Mouse (Mus musculus) liver, postnatal 0 days (tissue): ENCODE measurements around the gene Nectin1. TPM values are rescaled to one million over a fixed set of nuclear protein-coding genes. Genes with fewer than 3 reads are reported as not detected.

Experiments used
- ATAC-seq: fragments of 200-750 bp; cut with Nextera tagmentation; 2 replicates; pipeline ENCODE4 v1.8.0; 2017; ENCODE audit warnings: mild to moderate bottlenecking, moderate library complexity
- DNase-seq: peaks from one replicate; pipeline ENCODE4 v3.0.0-alpha.2; 2016
- H3K27ac ChIP-seq: fragments of 300-500 bp; sonication (generic); 2 replicates; pipeline ENCODE4 v1.5.1; 2014; ENCODE audit warnings: antibody characterized with exemption, moderate library complexity, mild to moderate bottlenecking, low read depth
- H3K27me3 ChIP-seq: fragments of 300-500 bp; sonication (generic); 2 replicates; pipeline ENCODE4 v1.6.1; 2014; ENCODE audit warnings: low read length, control low read depth, mixed read lengths; ENCODE audit not compliant: insufficient read depth
- H3K36me3 ChIP-seq: fragments of 300-500 bp; sonication (generic); replicated peaks from 2 replicates; pipeline ENCODE4 v1.6.1; 2014; ENCODE audit warnings: mild to moderate bottlenecking, control low read depth, low read length, moderate library complexity, mixed read lengths; ENCODE audit not compliant: insufficient read depth
- H3K4me1 ChIP-seq: fragments of 300-500 bp; sonication (generic); 2 replicates; pipeline ENCODE4 v1.6.1; 2014; ENCODE audit warnings: antibody characterized with exemption, mild to moderate bottlenecking, control low read depth; ENCODE audit not compliant: insufficient read depth
- H3K4me2 ChIP-seq: fragments of 300-500 bp; sonication (generic); 2 replicates; pipeline ENCODE4 v1.6.1; 2014; ENCODE audit warnings: low read depth, mild to moderate bottlenecking, low read length, moderate library complexity, mixed read lengths
- H3K4me3 ChIP-seq: fragments of 300-500 bp; sonication (generic); 2 replicates; pipeline ENCODE4 v1.5.1; 2014; ENCODE audit warnings: low read depth, low read length
- H3K9ac ChIP-seq: fragments of 300-500 bp; sonication (generic); replicated peaks from 2 replicates; pipeline ENCODE4 v1.6.1; 2014; ENCODE audit warnings: mild to moderate bottlenecking, moderate library complexity
- H3K9me3 ChIP-seq: fragments of 300-500 bp; sonication (generic); 2 replicates; pipeline ENCODE4 v1.6.1; 2016; ENCODE audit warnings: mild to moderate bottlenecking, control low read depth, low read length, mixed read lengths
- CTCF ChIP-seq: sonication (generic); IDR thresholded peaks from 2 replicates; pipeline ENCODE4 v1.5.1; 2016; ENCODE audit warnings: antibody characterized with exemption, low read depth
- EP300 ChIP-seq: IDR thresholded peaks from 2 replicates; pipeline ENCODE4 v1.6.1; 2016; ENCODE audit warnings: antibody characterized with exemption, low read depth, mild to moderate bottlenecking
- WGBS: fragments of 180-500 bp; shearing (Covaris S2); extraction: QIAGEN DNeasy Blood & Tissue Kit; methylation state at CpG from one replicate; pipeline ENCODE4 v1.1.7; 2014; ENCODE audit not compliant: insufficient replicate concordance; 5-methylcytosine and 5-hydroxymethylcytosine counted together
- polyA plus RNA-seq: library from polyadenylated mRNA; unstranded; fragments of >200 nt; fragmentation: Nextera tagmentation; extraction: Ambion mirVana; gene quantifications from 2 replicates; pipeline ENCODE4 v1.2.1, GENCODE M21; 2015

Nectin1 gene
- polyA plus RNA-seq, 1 experiment from 2014 or later: 4.0 TPM

- ATAC-seq (no peak), DNase-seq (no peak)
- TF ChIP-seq EP300: no peak
- TF ChIP-seq CTCF: no peak
- Histone ChIP-seq H3K36me3 (no peaks in the 10 kb centered on the region), H3K27ac (no peak overlapping the region), H3K9me3 (no peaks in the 10 kb centered on the region), H3K9ac (no peak overlapping the region), H3K4me2 (no peak overlapping the region), H3K4me1 (no peaks in the 10 kb centered on the region), H3K4me3 (no peak overlapping the region), H3K27me3 (no peaks in the 10 kb centered on the region)
- 60% methylated on average over 4 of the region's 4 CpGs for WGBS
Observed at GRCm38 (mm10) chr9:43707571-43707970, 36.2 kb upstream of the Nectin1 start.

- no peak overlapping the region for H3K4me2 ChIP-seq
- H3K4me3 ChIP-seq: no peak overlapping the region
- no peak overlapping the region for H3K9ac ChIP-seq
- DNase-seq (no peak), ATAC-seq (no peak)
- no peaks in the 10 kb centered on the region for H3K36me3 ChIP-seq
- no peak overlapping the region for H3K27ac ChIP-seq
- H3K27me3 ChIP-seq: no peaks in the 10 kb centered on the region
- WGBS: 86% methylated on average over 2 of the region's 2 CpGs
- no peaks in the 10 kb centered on the region for H3K9me3 ChIP-seq
- no peak for TF ChIP-seq EP300
- TF ChIP-seq CTCF: no peak
- no peaks in the 10 kb centered on the region for H3K4me1 ChIP-seq
Observed at GRCm38 (mm10) chr9:43708715-43709114, 35.1 kb upstream of the Nectin1 start.

- no peaks in the 10 kb centered on the region for H3K4me1 ChIP-seq
- DNase-seq (no peak), ATAC-seq (no peak)
- 60% methylated on average over 3 of the region's 3 CpGs for WGBS
- no peaks in the 10 kb centered on the region for H3K27me3 ChIP-seq
- no peaks in the 10 kb centered on the region for H3K9me3 ChIP-seq
- H3K36me3 ChIP-seq: no peaks in the 10 kb centered on the region
- H3K27ac ChIP-seq: no peak overlapping the region
- H3K4me3 ChIP-seq: no peak overlapping the region
- H3K4me2 ChIP-seq: no peak overlapping the region
- no peak overlapping the region for H3K9ac ChIP-seq
- no peak for TF ChIP-seq EP300
- no peak for TF ChIP-seq CTCF
Observed at GRCm38 (mm10) chr9:43713432-43713831, 30.4 kb upstream of the Nectin1 start.

GRCm38 (mm10) chr9:43719407-43719839 is 24.4 kb upstream of the Nectin1 start:
- no peaks in the 10 kb centered on the region for H3K4me1 ChIP-seq
- no peak overlapping the region for H3K9ac ChIP-seq
- no peak overlapping the region for H3K4me3 ChIP-seq
- no peak overlapping the region for H3K27ac ChIP-seq
- H3K9me3 ChIP-seq: no peaks in the 10 kb centered on the region
- H3K4me2 ChIP-seq: no peak overlapping the region
- H3K36me3 ChIP-seq: no peaks in the 10 kb centered on the region
- no peak for DNase-seq
- no peak for ATAC-seq
- 60% methylated on average over 4 of the region's 4 CpGs for WGBS
- no peak for TF ChIP-seq EP300
- TF ChIP-seq CTCF: no peak
- H3K27me3 ChIP-seq: no peaks in the 10 kb centered on the region

- 56% methylated on average over 1 of the region's 1 CpGs for WGBS
- no peaks in the 10 kb centered on the region for H3K4me1 ChIP-seq
- DNase-seq (no peak), ATAC-seq (no peak)
- H3K27me3 ChIP-seq: no peaks in the 10 kb centered on the region
- no peak overlapping the region for H3K4me2 ChIP-seq
- H3K36me3 ChIP-seq: no peaks in the 10 kb centered on the region
- no peak overlapping the region for H3K9ac ChIP-seq
- H3K27ac ChIP-seq: no peak overlapping the region
- no peak for TF ChIP-seq CTCF
- no peak for TF ChIP-seq EP300
- no peaks in the 10 kb centered on the region for H3K9me3 ChIP-seq
- no peak overlapping the region for H3K4me3 ChIP-seq
Observed at GRCm38 (mm10) chr9:43720046-43720445, 23.7 kb upstream of the Nectin1 start.

GRCm38 (mm10) chr9:43724093-43724492 is 19.7 kb upstream of the Nectin1 start:
- Histone ChIP-seq H3K4me3 (no peak overlapping the region), H3K9ac (no peak overlapping the region), H3K4me1 (no peaks in the 10 kb centered on the region), H3K27ac (no peak overlapping the region), H3K27me3 (no peaks in the 10 kb centered on the region), H3K9me3 (no peaks in the 10 kb centered on the region), H3K4me2 (no peak overlapping the region), H3K36me3 (no peaks in the 10 kb centered on the region)
- WGBS: 34% methylated on average over 4 of the region's 4 CpGs
- TF ChIP-seq CTCF: no peak
- no peak for TF ChIP-seq EP300
- DNase-seq: no peak
- ATAC-seq: no peak
